Mouse (Mus musculus): ENCODE results near the gene Maml3. TPM values are rescaled to one million over a fixed set of nuclear protein-coding genes. Genes with fewer than 3 reads are reported as not detected.

The Maml3 gene
- polyA plus RNA-seq, 1 experiment from 2014 or later, result 5.2 TPM

DNA sequence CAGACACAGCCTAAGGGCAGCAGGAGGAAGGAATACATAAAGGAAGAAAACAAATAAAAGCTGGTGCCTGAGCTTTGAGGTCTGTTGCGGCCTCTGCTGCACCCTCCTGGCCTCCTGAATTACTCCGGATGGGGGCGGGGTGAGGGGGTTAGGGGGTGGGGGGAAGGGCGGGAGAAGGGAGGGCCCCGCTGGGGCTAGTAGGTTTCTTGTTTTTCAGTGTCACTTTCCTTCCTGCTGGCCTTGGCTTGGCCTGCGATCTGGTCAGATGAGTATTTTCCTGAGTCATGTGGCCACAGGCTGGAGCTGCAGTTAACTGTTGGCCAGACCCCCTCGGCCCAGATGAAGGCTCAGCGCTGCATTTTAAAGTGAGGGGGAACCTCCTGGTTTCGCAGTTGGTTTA lies 452.2 kb downstream of the Maml3 start:
- peaks cover 13% of the 10 kb centered on the region for H3K4me1 ChIP-seq
- H3K27ac ChIP-seq, result peak overlapping the region; percentile 59; the same call in 1 of the 2 replicates
- H3K36me3 ChIP-seq, result no peaks in the 10 kb centered on the region
- no peaks in the 10 kb centered on the region for H3K9me3 ChIP-seq
- H3K4me2 ChIP-seq, result peak overlapping the region; percentile 47
- H3K27me3 ChIP-seq (replicated peaks), result no peaks in the 10 kb centered on the region
- ATAC-seq (ENCODE audit: insufficient read depth, low FRiP score, low read depth), result peak; percentile 57
- H3K4me3 ChIP-seq (replicated peaks), result peak overlapping the region; percentile 5
- 5% methylated on average over 7 of the region's 9 CpGs for whole genome bisulfite sequencing
- H3K9ac ChIP-seq, result no peak overlapping the region

DNA sequence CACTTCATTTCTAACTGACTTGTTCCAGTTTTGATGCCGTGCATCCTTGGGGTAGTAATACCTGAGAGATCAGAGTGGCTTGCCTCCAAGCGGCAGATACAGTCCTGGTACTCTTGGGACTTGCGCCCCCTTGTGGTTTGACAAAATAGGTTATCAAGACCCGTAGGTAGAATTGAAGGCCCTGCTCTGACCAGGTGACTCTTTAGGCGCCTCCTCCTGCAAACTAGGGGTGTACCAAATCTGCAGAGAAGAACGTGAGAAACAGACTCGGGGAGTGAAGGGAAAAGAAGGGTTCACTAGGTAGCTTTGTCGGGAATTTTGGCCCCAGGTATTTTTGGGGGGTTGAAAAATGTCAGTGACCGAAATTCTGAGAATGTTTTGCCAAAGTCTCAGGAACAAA lies 452.6 kb downstream of the Maml3 start:
- peak overlapping the region; percentile 5 for H3K4me3 ChIP-seq (replicated peaks)

GRCm38 (mm10) chr3:51651149-51651548 lies 453.7 kb downstream of the Maml3 start:
- Histone ChIP-seq H3K4me2 (no peak overlapping the region), H3K9ac (no peak overlapping the region), H3K4me3 (replicated peaks) (no peak overlapping the region), H3K36me3 (no peaks in the 10 kb centered on the region), H3K9me3 (no peaks in the 10 kb centered on the region), H3K27ac (no peak overlapping the region), H3K27me3 (replicated peaks) (no peaks in the 10 kb centered on the region), H3K4me1 (peaks cover 13% of the 10 kb centered on the region)
- 77% methylated on average over 2 of the region's 2 CpGs for WGBS
- ATAC-seq (ENCODE audit: insufficient read depth, low FRiP score, low read depth), result no peak

More for the DNA sequence above, 452.6 kb downstream of the Maml3 start:
- H3K36me3 ChIP-seq, result no peaks in the 10 kb centered on the region
- WGBS, result 6% methylated on average over 9 of the region's 9 CpGs
- peak overlapping the region; percentile 47 for H3K4me2 ChIP-seq
- H3K4me1 ChIP-seq, result peaks cover 13% of the 10 kb centered on the region
- no peaks in the 10 kb centered on the region for H3K27me3 ChIP-seq (replicated peaks)
- H3K9ac ChIP-seq, result no peak overlapping the region
- peak; percentile 67 for ATAC-seq (ENCODE audit: insufficient read depth, low FRiP score, low read depth)
- H3K27ac ChIP-seq, result peak overlapping the region; percentile 59; the same call in 1 of the 2 replicates
- no peaks in the 10 kb centered on the region for H3K9me3 ChIP-seq

GRCm38 (mm10) chr3:51649986-51650385 lies 454.9 kb downstream of the Maml3 start:
- H3K9ac ChIP-seq, result no peak overlapping the region
- H3K9me3 ChIP-seq, result no peaks in the 10 kb centered on the region
- 74% methylated on average over 8 of the region's 8 CpGs for WGBS
- H3K4me2 ChIP-seq, result no peak overlapping the region
- no peaks in the 10 kb centered on the region for H3K36me3 ChIP-seq
- no peaks in the 10 kb centered on the region for H3K27me3 ChIP-seq (replicated peaks)
- no peak overlapping the region for H3K27ac ChIP-seq
- no peak overlapping the region for H3K4me3 ChIP-seq (replicated peaks)
- no peak for ATAC-seq (ENCODE audit: insufficient read depth, low FRiP score, low read depth)
- peaks cover 13% of the 10 kb centered on the region for H3K4me1 ChIP-seq

GRCm38 (mm10) chr3:51649426-51649825 lies 455.4 kb downstream of the Maml3 start:
- 70% methylated on average over 8 of the region's 8 CpGs for WGBS
- ATAC-seq (ENCODE audit: insufficient read depth, low FRiP score, low read depth), result no peak
- H3K36me3 ChIP-seq, result no peaks in the 10 kb centered on the region

GRCm38 (mm10) chr3:51648037-51648664 lies 456.7 kb downstream of the Maml3 start:
- WGBS, result 34% methylated on average over 15 of the region's 15 CpGs
- peak; percentile 41; the same call in 1 of the 2 replicates for ATAC-seq (ENCODE audit: insufficient read depth, low FRiP score, low read depth)
- H3K27ac ChIP-seq, result no peak overlapping the region
- H3K9ac ChIP-seq, result no peak overlapping the region
- no peaks in the 10 kb centered on the region for H3K27me3 ChIP-seq (replicated peaks)
- H3K4me3 ChIP-seq (replicated peaks), result no peak overlapping the region; the same call in 1 of the 2 replicates
- H3K4me2 ChIP-seq, result peak overlapping the region; percentile 47
- H3K9me3 ChIP-seq, result no peaks in the 10 kb centered on the region
- H3K36me3 ChIP-seq, result no peaks in the 10 kb centered on the region
- H3K4me1 ChIP-seq, result peaks cover 13% of the 10 kb centered on the region

More at GRCm38 (mm10) chr3:51649426-51649825, 455.4 kb downstream of the Maml3 start:
- H3K27ac ChIP-seq, result no peak overlapping the region
- no peak overlapping the region for H3K4me2 ChIP-seq
- H3K9ac ChIP-seq, result no peak overlapping the region
- no peaks in the 10 kb centered on the region for H3K27me3 ChIP-seq (replicated peaks)
- H3K4me3 ChIP-seq (replicated peaks), result no peak overlapping the region
- peaks cover 13% of the 10 kb centered on the region for H3K4me1 ChIP-seq
- no peaks in the 10 kb centered on the region for H3K9me3 ChIP-seq

DNA sequence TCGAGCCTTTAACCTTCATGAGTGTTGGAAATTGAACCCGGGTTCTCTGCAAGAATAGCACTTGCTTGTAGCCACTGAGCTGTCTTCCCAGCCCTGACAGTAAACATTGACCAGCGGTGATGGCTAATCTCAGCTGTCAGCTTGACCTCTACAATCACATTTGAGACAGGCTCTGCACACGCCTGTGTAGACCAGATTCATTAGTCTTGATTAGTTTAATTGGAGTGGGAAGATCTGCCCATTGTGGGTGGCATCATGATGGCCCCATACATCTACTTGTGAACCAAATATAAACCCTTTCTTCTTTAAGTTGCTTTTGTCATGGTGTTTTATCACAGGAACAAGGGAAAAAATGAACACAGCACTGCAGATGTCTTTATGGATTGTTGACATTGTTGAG lies 457.5 kb downstream of the Maml3 start:
- Histone ChIP-seq H3K9me3 (no peaks in the 10 kb centered on the region), H3K27ac (no peak overlapping the region), H3K9ac (no peak overlapping the region), H3K36me3 (no peaks in the 10 kb centered on the region), H3K4me1 (peaks cover 6% of the 10 kb centered on the region), H3K4me2 (no peak overlapping the region), H3K4me3 (replicated peaks) (no peak overlapping the region), H3K27me3 (replicated peaks) (no peaks in the 10 kb centered on the region)
- ATAC-seq (ENCODE audit: insufficient read depth, low FRiP score, low read depth), result no peak
- WGBS, result 67% methylated on average over 4 of the region's 4 CpGs

GRCm38 (mm10) chr3:51646301-51646700 lies 458.6 kb downstream of the Maml3 start:
- H3K9me3 ChIP-seq, result no peaks in the 10 kb centered on the region
- H3K27me3 ChIP-seq (replicated peaks), result no peaks in the 10 kb centered on the region
- H3K4me3 ChIP-seq (replicated peaks), result no peak overlapping the region
- H3K9ac ChIP-seq, result no peak overlapping the region
- WGBS, result 54% methylated on average over 10 of the region's 10 CpGs
- H3K36me3 ChIP-seq, result no peaks in the 10 kb centered on the region
- H3K4me2 ChIP-seq, result no peak overlapping the region
- ATAC-seq (ENCODE audit: insufficient read depth, low FRiP score, low read depth), result no peak
- peaks cover 5% of the 10 kb centered on the region; the same call in 1 of the 2 replicates for H3K4me1 ChIP-seq
- no peak overlapping the region for H3K27ac ChIP-seq

DNA sequence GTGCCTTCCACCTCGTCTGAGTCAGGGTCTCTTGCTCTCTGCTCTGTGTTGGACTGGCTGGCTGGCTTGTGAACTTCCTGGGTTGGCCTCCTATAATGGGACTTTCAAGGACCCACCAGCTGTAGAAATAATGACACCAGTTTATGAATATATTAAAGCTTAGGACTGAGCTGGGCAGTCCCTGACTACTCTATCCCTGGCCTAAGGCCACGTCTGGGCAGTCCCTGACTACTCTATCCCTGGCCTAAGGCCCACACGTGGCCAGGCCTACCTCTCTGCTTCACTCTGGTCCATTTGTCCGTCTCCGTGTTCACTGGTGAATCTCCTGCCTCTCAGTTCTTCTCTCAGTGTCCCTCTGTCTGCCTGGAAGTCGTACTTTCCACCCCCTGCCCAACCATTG lies 459.4 kb downstream of the Maml3 start:
- Histone ChIP-seq H3K4me2 (no peak overlapping the region), H3K9ac (no peak overlapping the region), H3K27ac (no peak overlapping the region), H3K4me3 (replicated peaks) (no peak overlapping the region), H3K36me3 (no peaks in the 10 kb centered on the region), H3K27me3 (replicated peaks) (no peaks in the 10 kb centered on the region), H3K9me3 (no peaks in the 10 kb centered on the region), H3K4me1 (peaks cover 5% of the 10 kb centered on the region; the same call in 1 of the 2 replicates)
- no peak for ATAC-seq (ENCODE audit: insufficient read depth, low FRiP score, low read depth)
- 82% methylated on average over 6 of the region's 6 CpGs for WGBS

- ATAC-seq (ENCODE audit: insufficient read depth, low FRiP score, low read depth), result no peak
- Histone ChIP-seq H3K9ac (no peak overlapping the region), H3K36me3 (no peaks in the 10 kb centered on the region), H3K27me3 (replicated peaks) (no peaks in the 10 kb centered on the region), H3K9me3 (no peaks in the 10 kb centered on the region), H3K27ac (no peak overlapping the region), H3K4me3 (replicated peaks) (no peak overlapping the region), H3K4me2 (no peak overlapping the region), H3K4me1 (no peaks in the 10 kb centered on the region)
- WGBS, result 88% methylated on average over 6 of the region's 6 CpGs
Measured at GRCm38 (mm10) chr3:51638260-51638659, 466.6 kb downstream of the Maml3 start.

GRCm38 (mm10) chr3:51637326-51637725 lies 467.6 kb downstream of the Maml3 start:
- Histone ChIP-seq H3K36me3 (no peaks in the 10 kb centered on the region), H3K9ac (no peak overlapping the region), H3K27me3 (replicated peaks) (no peaks in the 10 kb centered on the region), H3K9me3 (no peaks in the 10 kb centered on the region), H3K4me3 (replicated peaks) (no peak overlapping the region), H3K4me1 (no peaks in the 10 kb centered on the region), H3K4me2 (no peak overlapping the region), H3K27ac (no peak overlapping the region)
- 89% methylated on average over 6 of the region's 6 CpGs for whole genome bisulfite sequencing
- ATAC-seq (ENCODE audit: insufficient read depth, low FRiP score, low read depth), result no peak

- Histone ChIP-seq H3K27ac (no peak overlapping the region), H3K36me3 (no peaks in the 10 kb centered on the region), H3K9me3 (no peaks in the 10 kb centered on the region), H3K4me3 (replicated peaks) (no peak overlapping the region), H3K4me2 (no peak overlapping the region), H3K27me3 (replicated peaks) (no peaks in the 10 kb centered on the region), H3K4me1 (no peaks in the 10 kb centered on the region), H3K9ac (no peak overlapping the region)
- ATAC-seq (ENCODE audit: insufficient read depth, low FRiP score, low read depth), result no peak
- WGBS, result 90% methylated on average over 20 of the region's 20 CpGs
Measured at GRCm38 (mm10) chr3:51636700-51637099, 468.2 kb downstream of the Maml3 start.
